Mouse (Mus musculus) gastrocnemius, adult 2 months (tissue): ENCODE measurements around the gene Fam49a. TPM values are rescaled to one million over a fixed set of nuclear protein-coding genes. Genes with fewer than 3 reads are reported as not detected.
A peak's percentile ranks its signal among the peaks of the same experiment; 100 is the strongest.

Source experiments
- DNase-seq: peaks from one replicate; pipeline ENCODE4 v3.0.0; 2022
- H3K27ac ChIP-seq: fragments of 200-600 bp; 2 replicates; pipeline ENCODE4 v1.8.1; 2022; ENCODE audit warnings: mild to moderate bottlenecking
- H3K4me3 ChIP-seq: fragments of 200-600 bp; 2 replicates; pipeline ENCODE4 v1.8.1; 2022; ENCODE audit warnings: mild to moderate bottlenecking, moderate library complexity
- CTCF ChIP-seq: fragments of 200-600 bp; IDR thresholded peaks from 2 replicates; pipeline ENCODE4 v1.8.1; 2022; ENCODE audit warnings: antibody characterized with exemption, mild to moderate bottlenecking, moderate library complexity
- intact Hi-C: fragments of 180-260 bp; cut with DNase I; formaldehyde crosslinking; loops from one replicate; pipeline ENCODE4 v1.15.1; 2025
- total RNA-seq, 2 experiments: library from RNA; stranded (reverse); gene quantifications; 2 replicates each; pipeline ENCODE4 v1.2.3; 2021

Gene Fam49a
- total RNA-seq, 2 experiments from 2014 or later: 5.5 to 6.3 TPM

DNA sequence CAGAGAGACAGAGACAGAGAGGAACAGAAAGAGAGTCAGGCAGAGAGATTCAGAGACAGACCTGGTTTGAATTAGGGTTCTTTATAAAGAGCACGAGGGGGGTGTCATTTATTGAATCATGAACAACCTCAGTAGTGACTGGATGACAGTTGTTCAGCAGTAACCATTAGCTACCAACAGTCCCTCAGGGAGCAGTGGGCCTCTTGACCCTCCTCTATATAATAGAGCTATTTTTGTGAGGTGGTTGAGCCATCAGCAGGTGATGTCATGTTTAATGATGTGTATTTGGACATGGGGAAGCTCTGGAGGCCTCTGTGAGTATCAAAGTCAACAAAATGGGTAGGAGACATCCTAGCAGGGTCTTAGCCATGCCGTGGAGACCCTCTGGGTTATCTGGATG is 39.2 kb downstream of the Fam49a start:
- intact Hi-C loops: no loop called here
- peak overlapping the region; percentile 76 for H3K27ac ChIP-seq
- DNase-seq: no peak
- no peak for TF ChIP-seq CTCF
- no peak overlapping the region for H3K4me3 ChIP-seq

DNA sequence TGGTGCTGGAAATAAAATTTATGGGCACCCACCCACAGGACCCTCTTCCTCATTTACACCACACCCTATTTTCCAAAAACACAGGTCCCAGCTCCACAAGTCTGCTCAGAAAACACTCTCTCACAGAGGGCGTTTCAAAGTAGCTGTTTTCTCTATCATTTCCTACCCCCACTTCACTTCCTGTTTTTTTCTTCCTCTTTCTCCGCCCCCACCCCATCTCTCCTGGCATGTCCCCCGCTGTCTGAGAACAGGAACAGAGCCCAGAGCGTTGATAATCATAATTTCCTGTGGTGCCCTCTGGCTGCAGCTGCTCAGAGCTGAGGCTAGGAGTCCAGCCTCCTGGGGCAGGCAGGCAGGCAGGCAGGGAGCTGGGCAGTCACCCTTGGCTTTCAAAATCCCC is 39.9 kb downstream of the Fam49a start:
- H3K4me3 ChIP-seq: no peak overlapping the region
- peak; percentile 60 for DNase-seq
- peak; percentile 33 for TF ChIP-seq CTCF
- intact Hi-C loops: no loop called here
- H3K27ac ChIP-seq: peak overlapping the region; percentile 76

DNA sequence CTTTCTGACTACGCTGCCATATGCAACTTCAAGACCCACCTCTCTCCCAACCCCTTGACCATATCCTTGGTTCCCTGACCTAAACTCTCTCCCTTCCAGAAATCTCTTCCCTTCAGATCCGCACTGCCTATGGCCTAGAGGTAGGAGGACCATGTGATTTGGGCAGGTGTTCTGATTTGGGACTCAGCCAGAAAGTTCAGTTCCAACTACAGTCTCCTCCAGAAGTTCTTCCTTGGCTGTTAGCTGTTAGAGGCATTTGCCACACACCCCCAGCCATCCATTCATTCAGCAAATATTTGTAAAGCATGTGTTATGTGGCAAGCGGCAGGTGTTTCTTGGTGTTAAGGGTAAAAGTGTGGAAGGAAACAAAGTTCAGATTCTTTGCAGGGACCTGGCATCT is 44.3 kb downstream of the Fam49a start:
- Histone ChIP-seq H3K4me3 (no peak overlapping the region), H3K27ac (no peak overlapping the region)
- no peak for TF ChIP-seq CTCF
- intact Hi-C loops: no loop called here
- DNase-seq: no peak

DNA sequence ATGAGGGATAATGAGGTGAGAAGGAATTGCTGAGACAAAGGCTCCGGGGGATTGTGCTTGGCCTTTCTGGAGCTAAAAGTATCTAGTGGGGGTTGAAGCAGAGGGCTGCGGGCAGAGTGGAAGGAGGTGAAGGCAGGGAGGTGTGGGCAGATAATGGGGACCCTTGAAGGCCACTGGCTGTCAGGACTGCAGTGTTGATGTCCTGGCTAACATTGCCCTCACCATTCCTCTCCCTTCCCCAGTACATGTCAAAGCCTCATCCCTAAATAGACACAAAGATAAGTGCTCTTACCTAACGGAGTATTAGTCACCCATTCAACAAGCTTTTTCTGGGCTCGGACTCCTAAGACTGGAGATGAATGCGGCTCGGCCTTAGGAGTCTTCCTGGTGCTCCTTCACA is 44.9 kb downstream of the Fam49a start:
- intact Hi-C loops: no loop called here
- no peak for DNase-seq
- Histone ChIP-seq H3K27ac (no peak overlapping the region), H3K4me3 (no peak overlapping the region)
- TF ChIP-seq CTCF: no peak

DNA sequence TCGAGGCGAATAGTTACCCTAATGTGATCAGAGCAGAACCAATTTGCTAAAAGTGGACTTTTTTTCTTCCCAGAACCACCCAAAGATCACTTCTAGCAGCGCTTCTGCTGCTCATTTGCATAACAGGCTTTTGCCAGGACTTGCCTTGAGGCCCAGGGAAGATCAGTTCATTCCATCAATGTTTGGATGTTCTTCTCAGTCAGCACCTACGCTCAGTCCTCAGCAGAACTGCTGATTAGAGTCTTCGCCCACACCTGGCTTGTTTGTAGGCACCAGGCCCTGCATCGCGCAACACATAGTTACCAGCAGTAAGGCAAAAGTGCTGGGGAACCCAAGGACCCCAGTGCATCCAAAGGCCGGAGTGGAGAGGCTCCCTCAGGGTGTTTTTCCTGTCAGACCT is 45.3 kb downstream of the Fam49a start:
- intact Hi-C loops: no loop called here
- no peak for TF ChIP-seq CTCF
- no peak for DNase-seq
- Histone ChIP-seq H3K4me3 (no peak overlapping the region), H3K27ac (no peak overlapping the region)

DNA sequence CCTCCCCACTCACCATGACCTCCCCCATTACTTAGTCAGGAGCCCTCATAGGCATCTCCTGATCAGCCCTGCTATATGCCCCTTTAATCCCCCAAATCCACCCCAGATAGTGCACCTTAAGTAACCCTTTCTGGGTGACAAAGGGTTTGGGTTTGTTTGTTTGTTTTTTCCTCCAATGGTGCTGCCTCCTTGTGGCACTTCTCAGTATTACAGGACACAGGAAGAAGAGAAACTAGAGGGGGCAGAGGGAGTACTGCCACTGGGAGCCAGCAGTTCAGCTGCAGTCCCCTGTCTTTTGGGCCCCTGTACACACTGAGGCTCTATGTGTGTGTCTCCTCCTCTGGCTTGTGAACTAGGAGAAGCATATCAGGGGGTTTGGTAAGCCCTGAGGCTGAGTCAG is 51.5 kb downstream of the Fam49a start:
- intact Hi-C loops: loop anchor here (5.0 kb wide), 1 partner anchor 51 kb away; the partner anchor contains the start of gene Fam49a
- Histone ChIP-seq H3K4me3 (no peak overlapping the region), H3K27ac (no peak overlapping the region)
- DNase-seq: no peak
- TF ChIP-seq CTCF: peak; percentile 64

DNA sequence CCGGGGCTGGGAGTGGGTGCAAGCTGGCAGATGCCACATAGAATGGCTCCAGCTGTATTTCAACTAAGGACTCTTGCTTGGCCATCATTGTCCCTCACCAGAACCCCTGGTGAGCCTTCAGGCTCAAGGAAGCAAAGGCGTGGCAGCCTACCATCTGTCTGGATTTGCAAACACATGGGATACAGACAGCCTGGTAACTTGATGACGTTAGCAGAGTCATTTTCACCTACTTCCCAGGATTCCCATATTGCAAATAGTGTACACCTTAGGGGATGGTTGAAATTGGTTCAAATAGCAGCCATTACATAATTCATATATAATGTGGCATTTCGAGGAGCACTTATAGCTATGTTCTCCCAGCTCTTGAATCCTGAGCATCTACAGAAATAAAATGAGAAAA is 52.0 kb downstream of the Fam49a start:
- no peak overlapping the region for H3K4me3 ChIP-seq
- no peak for DNase-seq
- intact Hi-C loops: loop anchor here (5.0 kb wide), 1 partner anchor 52 kb away; the partner anchor contains the start of gene Fam49a
- no peak overlapping the region for H3K27ac ChIP-seq
- TF ChIP-seq CTCF: no peak

DNA sequence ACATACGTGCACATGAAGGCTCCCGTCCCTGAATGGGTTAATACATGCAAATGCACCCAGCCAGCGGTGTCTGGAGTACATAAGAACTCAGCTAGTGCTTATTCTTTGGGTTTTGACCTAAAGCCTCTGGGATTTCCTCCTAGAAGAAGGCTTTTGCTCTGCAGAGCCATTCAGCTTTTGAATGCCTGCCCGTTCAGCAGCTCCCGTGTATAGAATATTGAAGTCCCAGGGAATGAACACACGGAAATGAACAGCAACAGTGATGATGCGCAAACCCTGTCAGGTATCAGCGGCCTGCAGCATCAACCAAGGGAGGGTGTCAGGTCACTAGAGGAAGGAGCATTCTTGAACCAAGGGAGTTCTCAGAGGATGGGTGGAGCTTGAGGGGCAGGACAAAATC is 52.4 kb downstream of the Fam49a start:
- no peak for TF ChIP-seq CTCF
- intact Hi-C loops: loop anchor here (5.0 kb wide), 1 partner anchor 52 kb away; the partner anchor contains the start of gene Fam49a
- Histone ChIP-seq H3K27ac (no peak overlapping the region), H3K4me3 (no peak overlapping the region)
- DNase-seq: no peak

DNA sequence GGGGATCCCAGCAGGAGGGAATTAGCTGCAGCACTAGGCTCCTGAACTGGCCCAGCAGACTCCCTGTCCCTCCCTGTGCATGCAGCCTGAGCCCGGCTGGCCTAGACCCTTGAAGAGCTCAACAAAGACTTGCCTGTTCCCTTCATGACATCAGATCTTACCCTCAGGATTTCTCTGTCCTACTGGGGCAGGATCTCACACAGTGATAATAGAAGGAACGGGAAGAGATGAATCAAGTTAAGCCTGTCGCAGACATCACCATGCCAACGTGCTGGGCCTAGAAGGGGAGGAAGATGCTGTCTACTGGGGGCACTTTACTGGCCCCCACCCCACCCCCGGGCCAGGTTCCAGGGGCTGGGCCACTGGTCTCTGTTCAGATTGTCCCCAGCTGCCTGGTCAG is 53.1 kb downstream of the Fam49a start:
- no peak for TF ChIP-seq CTCF
- intact Hi-C loops: no loop called here
- Histone ChIP-seq H3K27ac (no peak overlapping the region), H3K4me3 (no peak overlapping the region)
- DNase-seq: peak; percentile 64

DNA sequence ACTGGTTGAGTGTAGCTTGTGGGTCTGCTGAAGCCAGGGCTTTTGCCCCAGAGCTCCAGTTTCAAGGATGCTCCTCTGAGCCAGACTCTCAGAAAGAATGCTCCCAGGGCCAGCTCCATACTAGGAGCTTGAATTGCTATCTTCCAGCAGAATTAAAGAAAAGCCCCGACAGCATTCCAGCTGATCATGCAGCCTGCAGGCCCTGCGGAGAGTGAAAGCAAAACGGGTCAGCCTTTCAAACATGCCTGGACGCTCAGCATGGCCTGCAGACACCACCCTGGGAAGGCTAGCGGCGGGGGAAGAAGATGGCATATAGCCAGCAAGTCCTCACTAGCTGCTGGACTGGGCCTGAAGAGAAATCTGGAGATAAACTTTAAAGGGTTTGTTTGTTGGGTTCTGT is 55.0 kb downstream of the Fam49a start:
- no peak for TF ChIP-seq CTCF
- peak; percentile 56 for DNase-seq
- Histone ChIP-seq H3K27ac (peak overlapping the region; percentile 20; the same call in 1 of the 2 replicates), H3K4me3 (peak overlapping the region; percentile 7; the same call in 1 of the 2 replicates)
- intact Hi-C loops: no loop called here

DNA sequence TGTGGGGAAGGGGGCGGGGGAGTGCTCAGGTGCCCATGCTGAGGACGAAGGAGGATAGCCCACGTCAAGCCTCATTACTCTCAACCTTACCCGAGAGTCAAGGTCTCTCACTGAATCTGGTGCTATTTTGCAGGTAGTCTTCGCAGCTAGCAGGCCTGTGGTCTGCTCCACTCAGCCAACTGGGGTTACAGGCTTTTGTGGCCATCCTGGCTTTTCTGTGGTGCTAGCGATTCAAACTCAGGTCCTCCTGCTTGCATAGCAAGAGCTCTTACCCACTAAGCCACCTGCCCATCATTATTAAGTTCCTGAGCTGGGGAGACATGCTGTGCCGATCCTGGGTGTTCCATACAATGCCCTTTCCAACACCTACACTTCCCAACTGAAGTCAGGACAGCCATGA is 55.7 kb downstream of the Fam49a start:
- no peak overlapping the region for H3K4me3 ChIP-seq
- intact Hi-C loops: loop anchor here (1.0 kb wide), 1 partner anchor 141 kb away; no protein-coding TSS in a partner anchor
- no peak for TF ChIP-seq CTCF
- peak overlapping the region; percentile 20; the same call in 1 of the 2 replicates for H3K27ac ChIP-seq
- DNase-seq: no peak

DNA sequence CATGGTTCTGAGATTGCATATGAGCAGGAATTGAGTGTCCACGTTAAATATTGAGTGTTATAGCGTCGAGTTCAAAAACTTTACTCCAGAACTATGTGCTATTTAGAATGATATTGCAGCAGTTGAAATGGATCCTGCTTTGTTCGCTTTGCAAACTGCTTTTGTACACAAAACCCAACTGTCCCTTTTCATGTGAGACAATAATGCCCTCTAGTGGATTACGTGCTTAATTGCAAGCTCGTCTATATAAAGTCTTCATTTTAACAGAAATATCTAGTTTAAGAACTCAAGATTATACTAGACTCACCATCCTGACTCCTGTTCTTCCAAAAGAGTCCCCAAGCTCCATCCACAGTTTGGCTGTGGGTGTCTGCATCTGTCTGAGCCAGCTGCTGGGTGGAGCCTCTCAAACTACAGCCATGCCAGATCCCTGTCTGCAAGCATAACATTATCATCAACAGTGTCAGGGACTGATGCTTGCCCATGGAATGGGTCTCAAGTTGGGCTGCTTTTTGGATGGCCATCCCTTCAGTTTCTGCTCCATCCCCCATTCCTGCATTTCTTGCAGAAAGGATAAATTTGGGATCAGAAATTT is 56.3 kb downstream of the Fam49a start:
- peak; percentile 48 for DNase-seq
- no peak overlapping the region for H3K27ac ChIP-seq
- intact Hi-C loops: loop anchor here (1.0 kb wide), 1 partner anchor 142 kb away; no protein-coding TSS in a partner anchor
- peak; percentile 89 for TF ChIP-seq CTCF
- no peak overlapping the region for H3K4me3 ChIP-seq

DNA sequence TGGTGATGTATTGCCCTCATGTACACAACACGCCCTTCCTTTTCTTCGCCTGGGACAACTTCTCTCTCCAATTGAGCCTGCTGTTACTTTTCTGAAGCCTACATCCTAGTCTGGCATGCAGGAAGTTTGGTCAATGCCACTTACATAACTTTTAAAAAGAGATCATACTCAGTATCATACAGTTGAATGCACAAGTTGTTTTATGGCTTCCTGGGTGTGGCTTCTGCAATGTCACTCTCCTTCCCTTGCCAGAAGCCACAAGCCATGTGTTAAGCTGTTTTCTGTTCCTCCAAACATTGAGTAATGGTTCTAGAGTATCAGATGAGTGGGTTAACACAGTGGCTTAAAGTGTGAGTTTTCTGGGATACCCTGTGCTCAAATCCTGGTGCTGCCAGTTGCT is 58.8 kb downstream of the Fam49a start:
- intact Hi-C loops: loop anchor here (5.0 kb wide), 1 partner anchor 897 kb away; no protein-coding TSS in a partner anchor
- no peak for DNase-seq
- Histone ChIP-seq H3K4me3 (no peak overlapping the region), H3K27ac (no peak overlapping the region)
- TF ChIP-seq CTCF: no peak

DNA sequence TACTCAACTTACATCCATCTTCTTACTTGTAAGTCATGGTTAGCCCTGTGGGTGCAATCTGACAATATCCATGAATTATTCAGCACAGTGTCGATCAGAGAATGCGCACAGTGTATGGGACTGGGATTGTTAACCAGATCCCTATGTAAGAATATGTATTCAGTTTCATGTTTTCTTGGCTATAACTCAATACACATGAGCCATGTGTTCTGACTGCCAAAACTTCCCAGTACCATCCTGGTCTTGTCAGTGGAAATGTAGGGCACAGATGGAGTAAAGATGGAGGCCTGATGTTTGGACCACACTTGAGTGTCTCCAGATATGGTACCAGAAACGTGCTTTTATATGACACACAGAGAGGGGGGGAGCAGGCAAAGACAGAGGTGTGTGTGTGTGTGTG is 59.2 kb downstream of the Fam49a start:
- Histone ChIP-seq H3K27ac (no peak overlapping the region), H3K4me3 (no peak overlapping the region)
- intact Hi-C loops: loop anchor here (5.0 kb wide), 1 partner anchor 896 kb away; no protein-coding TSS in a partner anchor
- TF ChIP-seq CTCF: no peak
- no peak for DNase-seq
